Mouse (Mus musculus) embryo, embryonic 11 days (tissue): Measurements from ENCODE around the gene Itgb2l.

ENCODE experiments used
- DNase-seq: peaks from one replicate; pipeline ENCODE4 v3.0.0-alpha.2; 2015

Itgb2l gene

GRCm38 (mm10) chr16:96426671-96427070 is 16.7 kb downstream of the Itgb2l start:
- DNase-seq = no peak

DNA sequence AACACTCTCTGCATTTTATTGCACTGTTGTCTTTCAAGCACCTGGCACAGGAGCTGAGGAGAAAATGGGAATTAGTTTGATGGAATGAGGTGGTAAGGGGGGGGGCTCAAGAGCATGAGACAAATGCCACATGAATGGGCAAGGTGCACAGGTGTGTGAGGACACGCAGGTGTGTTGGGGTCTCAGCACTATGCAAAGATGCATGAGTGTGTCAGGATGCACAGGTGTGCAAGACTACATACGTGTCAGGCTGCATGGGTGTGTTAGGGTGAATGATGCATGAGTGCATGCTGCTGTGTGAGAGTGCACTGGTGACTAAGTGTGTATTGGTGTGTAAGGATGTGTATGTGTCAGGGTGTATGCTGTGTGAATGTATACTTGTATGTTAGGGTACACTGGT is 18.4 kb downstream of the Itgb2l start:
- no peak for DNase-seq

- peak; percentile 20 for DNase-seq
Measured at GRCm38 (mm10) chr16:96408064-96408465, 35.4 kb downstream of the Itgb2l start.

GRCm38 (mm10) chr16:96406312-96406711 is 37.1 kb downstream of the Itgb2l start:
- DNase-seq = no peak

DNA sequence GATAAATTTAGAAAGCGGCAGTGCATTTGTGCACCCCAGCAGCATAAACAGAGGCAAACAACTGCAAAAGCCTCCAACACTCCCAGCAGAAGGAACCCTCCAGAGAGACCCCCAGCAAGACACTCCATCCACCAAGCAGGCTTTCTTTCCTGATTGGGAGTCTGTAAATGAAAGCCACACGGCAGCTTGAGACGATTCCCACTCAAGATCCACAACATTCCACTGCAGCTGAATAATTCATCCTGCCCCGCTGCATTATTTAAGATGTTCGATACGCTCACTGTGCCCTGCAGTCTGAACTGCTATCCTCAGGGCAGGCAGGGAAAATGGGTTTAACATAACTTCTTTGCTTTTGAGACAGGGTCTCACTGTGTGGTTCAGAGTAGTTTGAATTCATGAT is 41.1 kb downstream of the Itgb2l start:
- no peak for DNase-seq

- DNase-seq = no peak
Measured at GRCm38 (mm10) chr16:96400046-96400445, 43.4 kb downstream of the Itgb2l start.

GRCm38 (mm10) chr16:96398806-96399205 is 44.6 kb downstream of the Itgb2l start:
- no peak for DNase-seq

DNA sequence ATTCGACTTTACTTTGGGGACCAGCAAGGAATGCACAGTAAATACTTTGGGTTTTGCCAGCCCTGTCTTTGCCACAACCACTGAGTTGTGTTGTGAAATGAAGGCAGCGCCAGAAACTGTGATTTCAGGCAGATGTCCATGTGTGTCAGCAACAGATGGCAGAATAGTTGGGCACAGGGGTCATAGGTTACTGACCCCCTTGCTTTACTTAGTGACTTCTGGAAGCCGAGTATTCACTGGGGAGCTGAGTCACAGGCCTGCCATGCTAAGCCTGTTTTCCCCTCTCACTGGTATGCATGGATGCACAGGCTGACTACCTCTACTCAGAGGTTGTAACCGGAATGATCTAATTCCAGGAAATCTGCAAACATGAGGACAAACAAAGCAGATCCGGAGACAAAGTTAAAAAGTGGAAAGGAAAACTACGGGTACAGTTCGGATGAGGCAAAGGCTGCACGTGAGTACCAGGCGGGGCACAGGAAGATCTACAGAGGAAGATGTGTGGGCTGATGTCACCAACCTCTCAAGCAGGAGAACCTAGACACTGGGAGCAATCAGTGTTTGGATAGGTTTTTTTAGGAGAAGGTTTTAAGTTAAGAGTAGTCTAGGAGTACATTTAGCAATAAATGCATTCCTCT is 47.3 kb downstream of the Itgb2l start:
- DNase-seq = peak; percentile 13

- no peak for DNase-seq
Measured at GRCm38 (mm10) chr16:96395516-96395915, 47.9 kb downstream of the Itgb2l start.

GRCm38 (mm10) chr16:96391070-96391469 is 52.3 kb downstream of the Itgb2l start:
- DNase-seq = no peak

DNA sequence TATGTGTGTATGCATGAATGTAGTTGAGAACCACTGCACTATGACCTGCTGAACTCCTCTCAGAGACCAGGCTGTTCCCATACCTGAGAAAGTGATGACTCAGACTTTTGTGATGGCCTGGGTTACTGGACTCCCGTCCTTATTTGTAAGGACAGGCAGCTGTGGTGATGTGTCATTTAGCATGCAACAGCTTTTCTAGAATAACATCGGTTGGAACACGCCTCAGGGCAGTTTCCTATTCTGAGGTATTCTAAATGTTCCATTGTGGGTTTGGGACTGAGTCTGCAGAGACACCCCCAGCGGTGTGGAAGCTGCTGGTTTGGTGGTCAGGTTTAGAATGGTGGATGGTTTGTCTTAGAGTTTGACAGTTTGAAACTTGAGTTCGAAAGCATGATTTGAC is 54.9 kb downstream of the Itgb2l start:
- no peak for DNase-seq

GRCm38 (mm10) chr16:96387685-96388371 is 55.6 kb downstream of the Itgb2l start:
- DNase-seq = no peak

DNA sequence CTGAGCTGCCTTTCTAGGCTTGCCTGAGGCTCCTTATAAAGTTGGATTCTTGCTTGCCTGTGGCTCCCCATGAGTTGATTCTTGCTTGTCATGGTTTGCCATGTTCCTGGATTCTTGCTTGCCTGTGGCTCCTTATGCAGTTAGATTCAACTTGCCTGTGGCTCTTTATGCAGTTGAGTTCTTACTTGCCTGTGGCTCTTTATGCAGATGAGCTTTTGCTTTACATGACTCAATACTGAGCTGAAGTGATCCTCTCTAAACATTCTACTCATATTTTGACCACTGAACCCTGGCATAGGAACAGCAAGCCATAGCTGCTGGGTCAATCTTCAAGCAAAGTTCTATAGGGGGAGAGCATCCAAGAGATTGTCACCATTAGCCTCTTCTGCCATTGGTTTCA is 58.7 kb downstream of the Itgb2l start:
- DNase-seq = no peak

DNA sequence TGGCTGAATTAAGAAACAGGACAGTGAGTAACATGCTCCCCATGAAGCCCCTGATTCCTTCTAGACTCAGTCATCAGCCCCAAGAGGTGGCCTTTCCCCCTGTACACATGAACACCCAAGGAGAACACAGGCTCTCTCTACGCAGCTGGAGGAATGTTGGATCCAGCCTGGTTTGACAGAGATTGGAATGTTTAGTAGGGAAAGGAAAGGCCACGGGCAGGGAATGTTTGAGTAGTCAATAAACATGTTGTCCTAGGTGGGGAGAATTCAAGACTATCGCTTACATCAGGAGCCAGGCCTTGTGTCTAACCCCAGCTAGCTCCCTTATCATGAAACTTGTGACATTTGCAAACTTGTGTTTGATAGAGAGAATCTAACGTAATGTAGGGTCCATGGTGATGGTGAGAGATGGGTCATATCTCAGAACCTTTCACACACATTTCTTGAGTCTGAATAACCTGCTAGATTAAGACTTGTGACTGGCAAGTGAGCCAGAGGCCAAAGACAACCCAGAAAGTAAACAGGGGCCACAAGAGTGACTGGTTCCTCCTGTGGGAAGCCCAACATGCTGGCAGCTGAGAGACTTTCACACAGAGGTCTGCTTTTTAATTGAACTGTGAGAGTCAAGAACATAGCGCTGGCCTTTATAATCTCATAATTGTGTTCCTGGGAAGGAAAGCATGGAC is 60.8 kb downstream of the Itgb2l start:
- no peak for DNase-seq

GRCm38 (mm10) chr16:96381435-96381834 is 62.0 kb downstream of the Itgb2l start:
- no peak for DNase-seq

- DNase-seq = no peak
Measured at GRCm38 (mm10) chr16:96378111-96378510, 65.3 kb downstream of the Itgb2l start.

DNA sequence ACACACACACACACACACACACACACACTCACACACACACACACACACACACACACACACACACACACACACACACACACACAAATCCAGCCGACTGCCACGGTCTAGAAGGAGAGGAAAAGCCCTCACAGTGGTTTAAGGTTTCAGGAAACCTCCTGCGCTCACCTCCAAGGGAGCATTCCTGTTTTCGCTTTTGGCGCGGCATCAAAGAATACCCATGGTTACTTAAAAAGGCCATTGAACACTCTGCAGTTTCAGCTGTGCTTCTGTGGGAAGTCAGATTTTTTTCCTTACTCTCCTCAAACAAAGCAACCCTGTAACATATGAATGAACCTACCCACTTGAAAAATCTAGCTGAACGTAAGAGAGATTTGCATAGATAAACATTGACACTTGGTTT is 67.1 kb downstream of the Itgb2l start:
- peak; percentile 71 for DNase-seq

DNA sequence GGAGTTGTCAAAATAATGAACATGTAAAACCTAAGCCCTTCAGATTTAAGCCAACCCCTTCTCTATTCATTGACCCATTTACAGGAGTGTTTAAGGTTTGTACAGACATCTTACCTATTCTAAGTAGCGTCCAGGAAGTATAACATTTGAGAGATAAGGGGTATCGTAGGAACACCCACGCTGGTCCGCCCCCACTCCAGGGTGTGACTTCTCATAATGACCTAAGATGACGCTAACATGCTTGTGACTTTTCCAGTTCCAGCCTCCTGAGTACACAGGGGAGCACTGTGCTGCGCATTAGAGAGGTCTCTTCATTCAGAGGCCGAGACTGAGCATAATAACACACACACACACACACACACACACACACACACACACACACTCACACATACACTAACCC is 67.9 kb downstream of the Itgb2l start:
- DNase-seq = no peak

- no peak for DNase-seq
Measured at GRCm38 (mm10) chr16:96372752-96373118, 70.7 kb downstream of the Itgb2l start.
